Mouse (Mus musculus): ENCODE results near the gene Dync1li2.

Gene Dync1li2

GRCm38 (mm10) chr8:104414204-104414603 lies 28.6 kb downstream of the Dync1li2 start:
- DNase-seq (ENCODE audit: low read depth, low spot score): no peak

- DNase-seq (ENCODE audit: low read depth, low spot score): no peak
Observed at GRCm38 (mm10) chr8:104413770-104414169, 29.1 kb downstream of the Dync1li2 start.

GRCm38 (mm10) chr8:104412805-104413532 lies 29.9 kb downstream of the Dync1li2 start:
- DNase-seq (ENCODE audit: low read depth, low spot score): no peak

GRCm38 (mm10) chr8:104411972-104412371 lies 30.9 kb downstream of the Dync1li2 start:
- DNase-seq (ENCODE audit: low read depth, low spot score): no peak

GRCm38 (mm10) chr8:104411468-104411867 lies 31.4 kb downstream of the Dync1li2 start:
- DNase-seq (ENCODE audit: low read depth, low spot score): no peak

GRCm38 (mm10) chr8:104410628-104411273 lies 32.1 kb downstream of the Dync1li2 start:
- DNase-seq (ENCODE audit: low read depth, low spot score): no peak

GRCm38 (mm10) chr8:104408328-104409110 lies 34.3 kb downstream of the Dync1li2 start:
- DNase-seq (ENCODE audit: low read depth, low spot score): no peak

GRCm38 (mm10) chr8:104406340-104407128 lies 36.3 kb downstream of the Dync1li2 start:
- DNase-seq (ENCODE audit: low read depth, low spot score): no peak

GRCm38 (mm10) chr8:104405430-104406187 lies 37.2 kb downstream of the Dync1li2 start:
- DNase-seq (ENCODE audit: low read depth, low spot score): no peak

- no peak for DNase-seq (ENCODE audit: low read depth, low spot score)
Observed at GRCm38 (mm10) chr8:104403596-104403995, 39.3 kb downstream of the Dync1li2 start.

- DNase-seq (ENCODE audit: low read depth, low spot score): no peak
Observed at GRCm38 (mm10) chr8:104395703-104396357, 47.0 kb downstream of the Dync1li2 start, which contains the start of gene Cmtm4. TSS of gene Cmtm4 (minus strand) at chr8:104395807.

- no peak for DNase-seq (ENCODE audit: low read depth, low spot score)
Observed at GRCm38 (mm10) chr8:104394801-104395702, 47.8 kb downstream of the Dync1li2 start.

GRCm38 (mm10) chr8:104393767-104394166 lies 49.1 kb downstream of the Dync1li2 start:
- DNase-seq (ENCODE audit: low read depth, low spot score): no peak

GRCm38 (mm10) chr8:104393139-104393538 lies 49.7 kb downstream of the Dync1li2 start:
- DNase-seq (ENCODE audit: low read depth, low spot score): no peak

- DNase-seq (ENCODE audit: low read depth, low spot score): no peak
Observed at GRCm38 (mm10) chr8:104390245-104390644, 52.6 kb downstream of the Dync1li2 start.

GRCm38 (mm10) chr8:104387980-104388379 lies 54.9 kb downstream of the Dync1li2 start:
- no peak for DNase-seq (ENCODE audit: low read depth, low spot score)

GRCm38 (mm10) chr8:104387501-104387900 lies 55.3 kb downstream of the Dync1li2 start:
- no peak for DNase-seq (ENCODE audit: low read depth, low spot score)

- no peak for DNase-seq (ENCODE audit: low read depth, low spot score)
Observed at GRCm38 (mm10) chr8:104386693-104387092, 56.2 kb downstream of the Dync1li2 start.

- no peak for DNase-seq (ENCODE audit: low read depth, low spot score)
Observed at GRCm38 (mm10) chr8:104383977-104384376, 58.9 kb downstream of the Dync1li2 start.

Measured in brain, embryonic 18.5 days (tissue).